Mouse (Mus musculus) frontal cortex, adult 2 months (tissue): ENCODE measurements around the gene Ahnak2. TPM values are rescaled to one million over a fixed set of nuclear protein-coding genes. Genes with fewer than 3 reads are reported as not detected.

Experiments
- DNase-seq, 2 experiments: peaks; one replicate each; pipeline ENCODE4 v3.0.0; 2022; ENCODE audit warnings: low spot score in 1 of 2; ENCODE audit errors: extremely low spot score in 1 of 2
- polyA plus RNA-seq: library from polyadenylated mRNA; depleted of rRNA; stranded (reverse); fragments of >200 nt; gene quantifications from 2 replicates; pipeline ENCODE4 v1.2.3, GENCODE M21; 2012

Gene Ahnak2
- polyA plus RNA-seq, 1 experiment, result 1.5 TPM

DNA sequence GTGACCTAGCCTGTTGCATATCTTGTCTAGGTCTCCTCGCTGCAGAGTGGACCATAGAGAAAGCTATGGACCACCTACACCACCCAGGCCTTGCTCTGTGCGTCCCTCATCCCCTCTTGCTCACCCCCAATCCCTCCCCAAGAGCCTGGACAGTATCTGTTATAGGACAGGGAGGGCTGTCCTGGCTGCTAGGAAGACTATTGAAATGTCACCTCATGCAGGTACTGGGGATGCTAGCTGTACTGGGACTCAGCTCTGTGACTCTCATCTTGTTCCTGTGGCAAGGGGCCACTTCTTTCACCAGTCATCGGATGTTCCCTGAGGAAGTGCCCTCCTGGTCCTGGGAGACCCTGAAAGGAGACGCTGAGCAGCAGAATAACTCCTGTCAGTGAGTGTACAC, 39.3 kb downstream of the Ahnak2 start:
- DNase-seq, result no peak

DNA sequence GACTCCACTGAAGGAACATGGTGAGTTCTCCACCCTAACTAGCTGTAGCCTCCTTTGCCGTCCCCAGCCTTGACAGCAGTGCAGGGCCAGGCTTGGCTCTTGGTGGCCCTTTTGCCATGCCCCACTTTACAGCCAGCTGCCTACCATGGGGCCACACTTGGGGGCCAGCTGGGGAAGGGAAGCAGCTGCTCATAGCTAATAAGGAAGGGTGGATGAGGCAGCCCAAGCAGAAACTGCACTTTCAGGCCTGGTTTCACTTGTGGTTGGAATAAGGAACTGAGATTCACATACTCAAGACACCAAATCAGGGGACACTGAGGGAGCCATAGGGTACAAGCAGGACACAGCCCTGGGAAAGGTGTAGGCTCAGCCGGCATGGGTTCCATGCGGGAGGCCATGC, 40.4 kb downstream of the Ahnak2 start:
- DNase-seq, result no peak

DNA sequence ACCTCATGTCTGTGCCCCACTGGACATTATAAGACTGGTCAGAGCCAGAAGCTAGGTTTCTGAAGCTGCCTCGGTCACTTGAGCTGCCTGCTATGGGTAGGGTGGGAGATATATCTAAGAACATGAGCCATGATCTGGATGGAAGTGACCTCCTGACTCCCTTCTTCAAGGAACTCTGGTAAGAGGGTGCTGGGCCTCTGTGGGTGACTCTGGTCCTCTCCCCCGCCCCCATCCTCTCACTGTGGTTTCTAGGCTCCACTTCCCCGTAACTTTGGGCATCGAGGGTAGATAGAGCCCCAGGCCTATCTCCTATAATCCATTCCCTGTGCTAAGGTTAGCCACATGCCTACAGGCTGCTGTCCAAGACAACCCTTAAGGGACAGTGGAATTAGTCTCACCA, 41.0 kb downstream of the Ahnak2 start:
- no peak for DNase-seq

DNA sequence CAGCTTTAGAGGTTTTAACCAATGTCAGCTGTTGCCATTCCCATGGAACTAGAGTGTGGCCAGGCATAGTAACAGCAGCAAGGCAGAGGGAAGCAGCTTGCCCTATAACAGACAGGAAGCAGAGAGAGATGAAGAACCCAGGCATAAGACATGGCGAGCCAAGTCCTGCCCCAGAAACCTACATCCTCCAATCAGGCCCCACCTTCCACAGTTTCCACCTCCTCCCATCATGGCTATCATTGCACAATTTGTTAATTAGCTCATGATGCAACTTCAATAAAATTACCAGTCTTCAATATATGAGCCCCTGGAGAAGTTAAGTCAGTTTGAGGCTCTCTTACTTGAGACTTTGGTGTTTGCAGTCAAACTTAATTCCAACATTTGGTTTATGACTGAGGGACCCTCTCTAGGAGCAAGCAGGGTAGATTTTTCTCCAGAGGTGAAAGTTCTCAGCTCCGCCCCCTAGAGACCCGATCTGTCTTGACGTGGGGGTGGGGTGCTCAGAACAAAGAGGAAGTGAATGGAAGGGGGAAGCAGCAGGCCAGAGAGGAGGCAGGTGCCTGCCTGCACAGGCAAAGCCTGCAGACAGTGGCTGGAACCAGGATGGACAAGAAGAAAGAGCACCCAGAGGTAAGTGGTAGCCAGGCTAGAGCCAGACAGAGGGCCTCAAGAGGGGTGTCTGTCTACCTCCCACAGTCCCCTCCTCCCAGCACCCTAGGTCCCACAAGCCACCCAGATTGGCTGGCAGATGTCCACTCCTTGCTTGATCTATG, 42.1 kb downstream of the Ahnak2 start, which contains the start of gene Pld4:
Gene Pld4 (plus strand): TSS at position 502 of the 773 bp plus-strand sequence.
- DNase-seq, result no peak

DNA sequence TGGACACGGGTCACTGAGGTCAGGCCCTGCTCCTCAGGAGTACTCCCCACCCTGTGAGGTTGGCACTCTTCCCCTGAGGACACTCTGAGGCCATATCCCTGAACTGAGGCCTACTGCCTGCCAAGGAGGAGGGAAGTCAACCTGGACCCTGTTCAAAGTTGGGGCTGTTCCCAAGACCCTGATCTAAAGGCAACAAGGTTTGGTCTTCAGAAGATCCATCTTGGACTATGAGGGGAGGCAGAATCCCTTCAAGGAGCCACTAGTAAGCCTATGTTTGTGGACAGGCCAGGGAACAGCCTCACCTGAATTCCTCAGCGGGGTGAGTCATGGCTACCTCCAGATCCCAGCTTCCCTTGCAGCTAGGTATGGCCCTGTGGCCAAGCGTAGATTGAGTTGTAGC, 43.0 kb downstream of the Ahnak2 start:
- DNase-seq, result no peak

DNA sequence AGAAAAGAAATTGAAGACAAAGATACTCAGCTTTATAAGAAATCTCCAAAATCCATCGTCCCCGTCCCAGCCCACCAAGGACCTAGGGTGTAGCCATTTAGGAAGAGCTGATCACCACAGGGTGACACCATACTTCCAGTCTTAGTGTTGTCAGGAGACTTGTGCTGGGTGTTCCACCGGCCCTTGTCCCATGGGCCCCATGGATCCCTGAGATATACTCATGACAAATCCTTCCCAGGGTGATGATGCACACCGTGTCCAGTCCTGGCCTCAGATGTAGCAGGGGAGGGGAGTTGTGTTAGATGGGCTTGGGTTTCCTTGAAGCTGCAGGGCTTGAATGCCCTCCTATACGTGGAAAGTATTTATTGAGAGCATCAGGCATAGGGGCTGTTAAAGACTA, 44.6 kb downstream of the Ahnak2 start:
- DNase-seq, result no peak

DNA sequence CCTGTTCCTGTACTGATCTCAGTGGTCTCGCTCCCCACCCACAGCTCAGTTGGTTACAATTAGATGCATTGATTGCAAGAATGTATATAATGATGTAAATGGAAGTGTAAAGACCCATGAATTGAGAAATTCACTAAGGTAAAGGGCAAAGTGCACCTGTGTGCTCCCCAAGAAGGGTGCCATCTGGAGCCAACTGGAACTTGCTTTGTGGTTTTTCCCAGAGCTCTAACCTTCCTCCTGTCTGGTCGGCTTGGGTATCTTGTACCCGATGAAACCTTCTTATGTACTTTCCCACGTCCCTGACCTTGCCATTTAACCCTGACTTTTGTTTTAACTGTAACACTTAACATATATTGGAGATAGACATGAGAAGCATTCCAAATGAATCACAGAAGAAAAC, 46.6 kb downstream of the Ahnak2 start:
- DNase-seq, result no peak

DNA sequence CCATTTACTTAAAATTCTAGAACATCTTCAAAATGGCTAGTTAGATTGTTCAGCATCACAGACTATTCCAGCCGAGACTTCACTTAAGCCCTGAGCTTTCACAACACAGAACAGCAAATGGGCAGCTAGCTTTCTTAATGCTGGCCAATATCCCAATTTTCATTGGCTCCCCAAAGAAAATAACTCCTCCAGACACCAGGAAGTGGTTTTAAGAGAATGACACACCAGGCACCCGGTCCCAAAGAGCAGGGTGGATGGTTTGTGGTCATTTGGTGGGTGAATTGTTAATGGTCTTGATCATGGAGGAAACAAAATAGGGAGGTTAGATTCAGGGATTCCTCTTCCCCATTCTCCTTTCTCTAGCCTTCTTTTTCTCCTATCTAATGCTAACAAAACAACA, 50.1 kb downstream of the Ahnak2 start:
- no peak for DNase-seq

DNA sequence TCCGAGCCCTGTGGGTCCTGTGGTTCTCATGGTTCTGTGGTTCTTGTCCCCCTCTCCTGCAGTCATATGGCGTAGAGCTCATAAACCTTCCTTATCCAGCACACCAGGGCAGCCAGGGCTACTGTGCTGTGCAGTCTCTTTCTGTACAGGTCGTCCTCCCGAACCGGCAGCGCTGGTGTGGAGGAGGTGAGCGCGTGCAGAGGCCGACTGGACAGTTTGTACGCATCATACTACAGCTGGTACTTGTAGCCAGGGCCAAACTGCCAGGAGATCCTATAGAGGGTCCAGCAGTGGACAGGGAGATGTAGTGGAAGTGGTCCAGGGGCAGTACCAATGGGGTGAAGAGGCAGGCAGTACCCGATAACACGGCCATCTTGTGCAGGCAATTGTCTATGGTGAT, 51.5 kb downstream of the Ahnak2 start:
- no peak for DNase-seq

DNA sequence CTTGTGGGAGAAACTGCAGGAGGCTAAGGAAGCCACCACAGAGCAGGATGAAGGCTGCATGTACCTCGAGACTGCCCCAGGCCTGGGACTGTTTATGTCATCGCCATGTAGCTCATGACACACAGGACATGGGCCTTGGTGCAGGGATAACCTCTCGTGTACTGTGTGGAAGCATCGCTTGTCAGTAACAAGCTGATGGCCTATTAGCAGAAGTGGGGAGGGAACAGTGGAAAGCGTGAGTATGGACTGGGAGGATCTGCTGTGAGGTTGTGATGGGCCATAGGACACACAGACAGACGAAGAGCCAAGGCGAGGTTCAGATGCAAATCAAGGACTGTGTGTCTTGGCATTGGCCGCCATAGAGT, 54.9 kb downstream of the Ahnak2 start:
- DNase-seq, result no peak

DNA sequence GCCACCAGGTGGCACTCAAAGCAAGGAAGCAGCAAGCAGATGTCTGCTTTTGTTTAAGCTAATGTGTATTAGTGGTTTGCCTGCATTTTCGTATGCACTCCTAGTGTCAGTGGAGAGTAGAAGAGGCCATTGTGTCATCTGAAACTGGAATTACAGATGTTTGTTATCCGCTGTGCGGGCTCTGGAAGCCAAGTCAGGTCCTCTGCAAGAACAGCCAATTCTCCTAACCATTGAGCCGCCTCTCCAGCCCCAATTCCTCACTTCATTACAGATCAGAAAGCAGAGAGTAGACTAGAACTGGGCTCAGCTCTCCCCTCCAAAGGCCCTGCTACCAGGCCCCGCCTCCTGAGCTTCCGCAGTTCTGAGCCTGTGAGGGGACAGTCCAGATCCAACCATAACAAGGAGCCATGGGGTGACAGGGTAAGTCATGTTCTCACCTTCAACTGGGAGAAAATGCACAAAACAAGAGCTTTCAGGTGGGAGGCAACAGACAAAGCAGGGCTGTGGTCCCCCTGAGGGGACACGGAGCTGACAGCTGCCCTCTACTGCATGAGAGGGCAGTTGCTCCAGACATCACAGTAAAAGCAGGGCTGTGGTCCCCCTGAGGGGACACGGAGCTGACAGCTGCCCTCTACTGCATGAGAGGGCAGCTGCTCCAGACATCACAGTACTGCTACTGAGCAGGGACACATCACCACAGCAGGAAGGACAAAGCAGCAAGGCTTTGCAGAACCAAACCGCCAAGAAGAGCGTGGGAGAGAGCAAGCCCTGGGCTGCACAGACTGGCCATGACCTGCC, 55.5 kb downstream of the Ahnak2 start:
- peak in 1 of 2 experiments; percentile 73 for DNase-seq

DNA sequence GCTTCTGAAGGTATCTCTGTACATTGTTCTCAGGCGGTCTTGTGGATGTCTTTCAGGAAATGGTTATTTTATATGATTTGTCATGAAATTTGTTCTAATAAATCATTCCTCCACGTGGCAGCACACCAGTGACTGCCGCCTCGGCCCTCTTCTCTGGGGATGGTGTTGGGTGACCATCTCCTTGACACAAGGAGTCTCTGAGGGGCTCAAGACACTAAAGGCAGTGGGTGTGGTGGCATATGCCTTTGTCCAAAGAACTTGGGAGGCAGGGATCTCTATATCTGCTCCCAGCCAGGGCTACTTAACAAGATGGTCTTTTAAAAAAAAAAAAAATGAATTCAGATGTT, 56.0 kb downstream of the Ahnak2 start:
- DNase-seq, result no peak

DNA sequence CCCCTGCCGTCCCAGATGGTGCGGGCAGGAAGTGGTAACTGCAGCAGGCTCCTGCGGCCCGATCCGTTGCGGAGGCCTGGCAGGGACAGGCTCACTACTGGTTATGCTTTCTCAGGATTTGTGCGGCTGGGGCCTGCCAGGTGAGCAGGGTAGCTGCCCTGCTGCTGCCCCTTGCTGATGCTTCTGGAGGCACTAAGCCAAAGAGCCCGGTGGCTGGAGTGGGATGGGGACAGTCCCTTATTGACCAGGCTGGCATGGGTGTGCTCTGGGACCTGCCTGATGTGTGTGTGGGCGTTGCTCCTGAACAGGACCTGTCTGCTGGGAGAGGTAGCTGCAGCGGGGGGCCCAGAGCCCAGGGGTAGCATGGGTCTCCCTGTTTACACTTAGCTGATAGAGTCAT, 56.7 kb downstream of the Ahnak2 start:
- no peak for DNase-seq

DNA sequence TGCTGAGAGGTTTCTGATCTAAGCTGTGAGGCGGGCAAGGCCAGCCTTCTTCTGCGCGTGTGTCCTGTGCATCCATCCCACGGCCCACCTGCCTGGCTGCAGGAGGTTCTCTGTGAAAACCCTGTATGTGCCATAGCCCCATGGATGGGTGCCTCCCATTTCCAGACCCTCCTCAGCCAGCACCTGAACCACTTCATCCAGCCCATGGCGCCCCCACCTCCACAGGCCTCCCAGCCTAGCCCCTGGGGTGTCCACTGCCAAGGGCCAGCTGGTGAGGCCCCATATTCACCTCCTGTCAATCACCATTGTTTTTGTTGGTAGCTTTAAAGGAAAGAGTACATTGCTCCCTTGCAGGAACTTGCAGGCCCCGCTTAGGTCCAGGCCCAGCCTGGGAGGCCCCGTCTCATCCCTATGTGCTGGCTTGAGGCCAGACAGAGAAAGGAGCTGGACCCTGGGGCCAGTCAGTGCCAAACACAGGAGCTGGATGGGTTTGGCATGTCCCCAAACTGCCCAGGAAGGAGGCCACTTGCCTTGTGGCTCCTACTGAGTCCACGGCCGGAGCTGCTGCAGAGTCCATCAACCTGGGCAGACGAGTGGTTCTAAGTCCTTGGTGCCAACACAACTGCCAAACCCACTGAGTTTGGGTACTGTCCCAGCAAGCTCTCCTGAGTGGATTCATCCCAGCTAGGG, 57.4 kb downstream of the Ahnak2 start:
- DNase-seq, result no peak

DNA sequence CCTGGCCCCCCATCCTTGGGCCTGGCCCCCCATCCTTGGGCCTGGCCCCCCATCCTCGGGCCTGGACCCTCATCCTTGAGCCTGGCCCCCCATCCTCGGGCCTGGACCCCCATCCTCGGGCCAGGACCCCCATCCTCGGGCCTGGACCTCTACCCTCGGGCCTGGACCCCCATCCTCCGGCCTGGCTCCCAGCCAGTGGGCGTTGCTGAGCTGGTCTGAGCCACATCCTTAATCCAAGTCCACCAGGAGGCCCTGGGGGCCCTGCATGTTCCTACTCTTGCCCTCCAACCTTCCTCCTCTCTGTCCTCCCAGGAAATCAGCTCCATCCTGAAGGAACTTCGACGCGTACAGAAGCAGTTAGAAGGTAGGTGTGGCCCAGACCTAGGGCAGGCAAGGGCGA, 58.2 kb downstream of the Ahnak2 start:
- no peak for DNase-seq

DNA sequence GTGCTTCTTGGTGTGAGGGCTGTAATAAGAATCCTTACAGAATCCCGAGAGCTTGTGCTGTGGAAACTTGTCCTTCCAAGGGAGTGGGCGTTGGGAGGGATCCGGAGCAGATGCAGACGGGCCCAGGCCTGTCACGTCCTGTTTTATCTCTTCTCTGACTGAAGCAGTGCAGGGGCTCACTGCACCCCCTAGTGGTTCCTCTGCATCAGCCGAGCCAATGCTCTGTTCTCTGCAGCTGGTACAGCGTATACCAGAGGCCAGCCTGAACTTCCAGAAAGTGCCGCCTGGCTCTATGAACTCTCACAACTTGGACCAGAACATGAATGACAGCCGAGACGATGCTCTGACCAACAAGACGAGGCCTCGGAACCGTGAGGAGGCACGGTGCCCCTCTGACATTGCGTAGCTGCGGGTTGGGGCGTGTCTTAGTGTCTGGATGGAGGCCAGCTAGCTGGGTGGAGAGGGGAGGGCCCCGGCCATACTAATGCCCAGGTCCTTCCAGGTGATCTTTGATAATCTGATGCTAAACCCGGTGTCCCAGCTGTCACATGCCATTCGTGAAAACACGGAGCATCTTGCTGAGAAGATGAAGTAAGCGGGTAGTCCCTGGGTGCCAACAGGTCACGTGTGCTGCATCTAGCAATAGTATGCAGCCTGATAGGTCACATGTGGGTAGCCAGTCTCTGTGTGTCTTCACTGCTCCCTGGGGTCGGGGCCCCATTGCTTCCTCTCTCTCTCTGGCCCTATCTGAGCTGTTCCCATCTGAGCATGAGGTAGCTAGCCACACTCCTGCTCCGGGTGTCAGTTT, 59.1 kb downstream of the Ahnak2 start:
- peak; percentile 80 to 93 for DNase-seq

DNA sequence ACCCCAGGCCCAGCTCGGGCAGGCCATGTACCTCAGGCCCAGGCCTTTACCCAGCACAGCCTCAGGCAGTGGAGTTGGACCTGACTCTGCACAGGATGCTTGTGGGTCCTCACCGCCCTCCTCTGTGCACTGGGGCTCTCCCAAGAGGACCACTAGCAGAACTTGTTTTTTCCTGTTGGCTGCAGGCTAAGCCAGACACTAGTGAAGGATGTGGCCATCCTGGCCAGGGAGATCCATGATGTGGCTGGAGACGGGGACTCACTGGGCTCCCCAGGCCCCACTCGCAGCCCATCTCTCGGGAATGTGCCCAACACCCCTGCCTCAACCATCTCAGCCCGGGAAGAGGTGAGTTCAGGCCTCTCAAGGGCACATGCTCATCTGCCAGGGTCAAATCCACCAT, 59.7 kb downstream of the Ahnak2 start:
- DNase-seq, result no peak

DNA sequence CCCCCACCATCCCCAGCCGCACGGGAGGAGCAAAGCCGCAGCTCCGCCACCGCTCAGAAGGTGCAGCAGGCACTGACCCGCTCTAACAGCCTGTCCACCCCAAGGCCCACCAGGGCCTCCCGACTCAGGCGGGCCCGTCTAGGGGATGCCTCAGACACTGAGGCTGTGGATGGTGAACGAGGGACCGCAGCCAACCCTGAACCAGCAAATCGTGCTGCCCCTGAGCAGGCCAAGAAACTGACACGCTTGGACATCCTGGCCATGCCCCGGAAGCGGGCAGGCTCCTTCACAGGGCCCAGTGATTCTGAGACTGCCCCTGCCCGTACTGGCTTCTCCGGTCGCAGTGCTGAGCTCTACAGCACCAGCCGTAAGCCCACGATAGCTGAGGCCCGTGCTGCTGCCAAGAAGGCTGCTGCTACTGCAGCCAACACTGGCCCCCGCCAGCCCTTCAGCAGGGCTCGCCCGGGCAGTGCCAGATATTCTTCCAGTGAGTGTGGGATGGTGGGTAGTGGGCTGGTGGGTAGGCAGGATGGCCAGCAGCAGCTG, 63.4 kb downstream of the Ahnak2 start:
- no peak for DNase-seq

DNA sequence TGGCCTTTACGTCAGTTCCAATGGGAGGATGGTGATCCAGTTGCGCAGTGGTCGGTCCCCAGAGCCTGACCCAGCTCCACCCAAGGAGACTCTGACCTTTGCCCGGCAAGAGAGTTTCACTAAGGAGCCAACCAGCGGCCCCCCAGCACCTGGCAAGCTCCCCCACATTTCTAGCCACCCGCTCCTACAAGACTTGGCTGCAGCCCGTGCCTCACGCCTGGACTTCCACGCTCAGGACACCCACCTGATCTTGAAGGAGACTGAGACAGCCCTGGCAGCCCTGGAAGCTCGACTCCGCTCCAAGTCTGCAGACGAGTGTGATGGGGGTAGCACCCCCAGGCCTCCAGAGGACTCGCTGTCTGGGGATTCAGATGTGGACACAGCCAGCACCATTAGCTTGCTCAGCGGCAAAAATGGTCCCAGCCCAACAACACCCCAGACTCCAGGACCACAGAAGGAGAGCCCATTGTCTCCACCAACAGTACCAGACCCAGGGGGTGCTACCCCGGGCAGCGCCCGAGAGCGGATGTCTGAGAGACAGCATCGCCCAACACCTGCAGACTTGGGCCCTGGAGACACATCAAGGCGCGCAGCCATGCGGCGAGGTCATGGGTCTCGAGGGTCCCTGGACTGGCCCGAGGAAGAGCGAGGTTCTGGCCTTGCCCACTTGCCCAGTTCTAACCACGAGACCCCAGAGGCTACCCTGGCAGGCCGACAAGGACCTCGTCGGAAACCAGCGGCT, 64.0 kb downstream of the Ahnak2 start:
- no peak for DNase-seq

DNA sequence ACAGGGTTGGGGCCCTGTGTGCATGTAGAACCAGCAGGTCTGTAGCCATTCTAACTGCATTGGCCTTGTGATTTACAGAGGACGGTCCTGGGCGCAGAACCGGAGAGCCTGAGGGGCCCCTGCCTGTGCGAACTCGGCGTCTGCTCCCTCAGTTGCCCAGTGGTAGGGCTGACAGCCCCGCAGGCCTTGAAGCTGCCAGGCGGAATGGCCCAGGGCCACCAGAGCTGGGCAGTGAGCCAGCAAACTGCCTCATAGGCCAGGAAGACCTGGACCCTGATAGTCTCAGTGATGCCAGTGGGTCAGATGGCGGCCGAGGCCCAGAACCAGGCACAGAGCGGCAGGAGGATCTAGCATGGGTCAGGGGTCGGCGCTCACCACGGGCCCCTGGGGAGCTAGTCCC, 64.7 kb downstream of the Ahnak2 start:
- peak in 1 of 2 experiments; percentile 72 for DNase-seq
